Mouse (Mus musculus) MEL-GATA-1-ER (cell line): Measurements from ENCODE around the gene Nedd9.

Experiments
- DNase-seq: peaks from one replicate; pipeline ENCODE4 v3.0.0-alpha.2; 2012; ENCODE audit warnings: low read depth; ENCODE audit errors: extremely low read depth

The Nedd9 gene

GRCm38 (mm10) chr13:41349770-41350169, 137.4 kb downstream of the Nedd9 start:
- DNase-seq, result no peak

GRCm38 (mm10) chr13:41345756-41346155, 141.4 kb downstream of the Nedd9 start:
- no peak for DNase-seq

GRCm38 (mm10) chr13:41345306-41345705, 141.9 kb downstream of the Nedd9 start:
- DNase-seq, result no peak

- DNase-seq, result no peak
Observed at GRCm38 (mm10) chr13:41343887-41344266, 143.3 kb downstream of the Nedd9 start.

GRCm38 (mm10) chr13:41343163-41343886, 143.8 kb downstream of the Nedd9 start:
- DNase-seq, result no peak

- DNase-seq, result no peak
Observed at GRCm38 (mm10) chr13:41341422-41341821, 145.7 kb downstream of the Nedd9 start.

- DNase-seq, result no peak
Observed at GRCm38 (mm10) chr13:41339653-41340351, 147.4 kb downstream of the Nedd9 start.

- no peak for DNase-seq
Observed at GRCm38 (mm10) chr13:41339195-41339594, 148.0 kb downstream of the Nedd9 start.

GRCm38 (mm10) chr13:41337407-41337806, 149.8 kb downstream of the Nedd9 start:
- DNase-seq, result no peak

GRCm38 (mm10) chr13:41336260-41336659, 150.9 kb downstream of the Nedd9 start:
- DNase-seq, result no peak

GRCm38 (mm10) chr13:41335767-41336166, 151.4 kb downstream of the Nedd9 start:
- DNase-seq, result no peak

GRCm38 (mm10) chr13:41334641-41335000, 152.5 kb downstream of the Nedd9 start:
- no peak for DNase-seq

- DNase-seq, result no peak
Observed at GRCm38 (mm10) chr13:41333889-41334640, 153.1 kb downstream of the Nedd9 start.

- no peak for DNase-seq
Observed at GRCm38 (mm10) chr13:41331671-41332340, 155.4 kb downstream of the Nedd9 start.

GRCm38 (mm10) chr13:41330589-41331345, 156.4 kb downstream of the Nedd9 start:
- no peak for DNase-seq

GRCm38 (mm10) chr13:41330051-41330450, 157.1 kb downstream of the Nedd9 start:
- DNase-seq, result no peak

- DNase-seq, result no peak
Observed at GRCm38 (mm10) chr13:41328481-41328880, 158.7 kb downstream of the Nedd9 start.

- no peak for DNase-seq
Observed at GRCm38 (mm10) chr13:41327546-41327945, 159.6 kb downstream of the Nedd9 start.

GRCm38 (mm10) chr13:41326134-41326533, 161.0 kb downstream of the Nedd9 start:
- DNase-seq, result no peak

- no peak for DNase-seq
Observed at GRCm38 (mm10) chr13:41325346-41325745, 161.8 kb downstream of the Nedd9 start.

- DNase-seq, result no peak
Observed at GRCm38 (mm10) chr13:41324631-41325030, 162.5 kb downstream of the Nedd9 start.
